Mouse (Mus musculus) heart, postnatal 0 days (tissue): Measurements from ENCODE around the gene Lrrc45. TPM values are rescaled to one million over a fixed set of nuclear protein-coding genes. Genes with fewer than 3 reads are reported as not detected.

Source experiments
- ATAC-seq: fragments of 200-750 bp; cut with Nextera tagmentation; 2 replicates; pipeline ENCODE4 v1.8.0; 2017; ENCODE audit warnings: low read depth, moderate number of reproducible peaks, moderate library complexity; ENCODE audit not compliant: insufficient read depth
- DNase-seq: peaks from one replicate; pipeline ENCODE4 v3.0.0-alpha.2; 2016; ENCODE audit warnings: low spot score
- H3K27ac ChIP-seq: fragments of 300-500 bp; sonication (generic); 2 replicates; pipeline ENCODE4 v1.5.1; 2014; ENCODE audit warnings: low read depth, mild to moderate bottlenecking
- H3K27me3 ChIP-seq: fragments of 300-500 bp; sonication (generic); 2 replicates; pipeline ENCODE4 v1.6.1; 2014; ENCODE audit warnings: low read length, mixed read lengths; ENCODE audit not compliant: control insufficient read depth, insufficient read depth
- H3K36me3 ChIP-seq: fragments of 300-500 bp; sonication (generic); replicated peaks from 2 replicates; pipeline ENCODE4 v1.6.1; 2014; ENCODE audit warnings: low read length, mixed read lengths; ENCODE audit not compliant: control insufficient read depth, insufficient read depth
- H3K4me1 ChIP-seq: fragments of 300-500 bp; sonication (generic); 2 replicates; pipeline ENCODE4 v1.6.1; 2014; ENCODE audit warnings: antibody characterized with exemption; ENCODE audit not compliant: control insufficient read depth, insufficient read depth
- H3K4me2 ChIP-seq: fragments of 300-500 bp; sonication (generic); 2 replicates; pipeline ENCODE4 v1.6.1; 2014; ENCODE audit warnings: low read depth, mild to moderate bottlenecking, low read length, moderate library complexity
- H3K4me3 ChIP-seq: fragments of 300-500 bp; sonication (generic); 2 replicates; pipeline ENCODE4 v1.5.1; 2014; ENCODE audit warnings: low read depth, low read length
- H3K9ac ChIP-seq: fragments of 300-500 bp; sonication (generic); replicated peaks from 2 replicates; pipeline ENCODE4 v1.6.1; 2014; ENCODE audit warnings: low read depth, low read length, mixed read lengths
- H3K9me3 ChIP-seq: fragments of 300-500 bp; sonication (generic); replicated peaks from 2 replicates; pipeline ENCODE4 v1.6.1; 2016; ENCODE audit warnings: low read length; ENCODE audit not compliant: control insufficient read depth
- CTCF ChIP-seq: IDR thresholded peaks from 2 replicates; pipeline ENCODE4 v1.5.1; 2016; ENCODE audit warnings: antibody characterized with exemption, control low read depth, low read depth
- EP300 ChIP-seq: IDR thresholded peaks from 2 replicates; pipeline ENCODE4 v1.6.1; 2016; ENCODE audit warnings: antibody characterized with exemption, low read depth
- WGBS: fragments of 180-500 bp; shearing (Covaris S2); extraction: QIAGEN DNeasy Blood & Tissue Kit; methylation state at CpG from one replicate; pipeline ENCODE4 v1.1.7; 2014; 5-methylcytosine and 5-hydroxymethylcytosine counted together
- polyA plus RNA-seq: library from polyadenylated mRNA; unstranded; fragments of >200 nt; fragmentation: Nextera tagmentation; extraction: Ambion mirVana; gene quantifications from 2 replicates; pipeline ENCODE4 v1.2.1, GENCODE M21; 2015
- total RNA-seq: library from RNA; depleted of rRNA; stranded (reverse); fragments of >200 nt; gene quantifications from 2 replicates; pipeline ENCODE4 v1.2.3, GENCODE M21; 2014; ENCODE audit warnings: low replicate concordance

Lrrc45 gene
- total and polyA plus RNA-seq, 2 experiments from 2014 or later = 12.4 to 28.3 TPM

DNA sequence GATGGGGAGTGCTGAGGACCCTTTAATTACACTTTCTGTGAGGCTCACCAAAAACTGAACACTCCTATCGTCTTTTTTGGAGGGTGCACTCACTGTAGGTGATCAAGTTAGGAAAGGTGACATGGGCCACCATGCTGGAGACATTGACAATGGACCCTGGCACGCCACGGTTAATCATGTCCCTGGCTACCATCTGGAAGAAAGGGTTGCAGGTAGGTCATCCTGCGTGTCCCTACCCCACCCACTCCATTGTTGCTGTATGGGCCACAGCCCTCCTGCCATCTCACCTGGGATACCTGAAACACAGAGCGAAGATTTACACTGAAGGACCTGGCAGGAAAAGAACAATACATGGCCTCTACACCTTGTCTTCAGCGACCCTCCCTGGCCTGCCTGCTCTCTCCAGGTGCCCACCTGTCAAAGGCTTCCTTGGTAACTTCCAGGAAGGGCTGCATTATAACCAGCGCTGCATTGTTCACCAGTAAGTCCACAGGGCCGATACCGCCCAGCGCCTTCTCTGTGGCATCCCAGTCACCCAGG is 16.7 kb downstream of the Lrrc45 start:
- Histone ChIP-seq H3K9ac (no peak overlapping the region), H3K9me3 (no peaks in the 10 kb centered on the region), H3K4me3 (no peak overlapping the region), H3K36me3 (no peaks in the 10 kb centered on the region), H3K4me2 (no peak overlapping the region), H3K4me1 (0 out of 2 replicates have a peak, but pooled peaks cover 2% of the 10 kb centered on the region), H3K27ac (no peak overlapping the region), H3K27me3 (peaks cover 6% of the 10 kb centered on the region; the same call in 1 of the 2 replicates)
- DNase-seq = no peak
- TF ChIP-seq CTCF (no peak), EP300 (no peak)
- ATAC-seq = no peak
- 85% methylated on average over 10 of the region's 10 CpGs for WGBS

DNA sequence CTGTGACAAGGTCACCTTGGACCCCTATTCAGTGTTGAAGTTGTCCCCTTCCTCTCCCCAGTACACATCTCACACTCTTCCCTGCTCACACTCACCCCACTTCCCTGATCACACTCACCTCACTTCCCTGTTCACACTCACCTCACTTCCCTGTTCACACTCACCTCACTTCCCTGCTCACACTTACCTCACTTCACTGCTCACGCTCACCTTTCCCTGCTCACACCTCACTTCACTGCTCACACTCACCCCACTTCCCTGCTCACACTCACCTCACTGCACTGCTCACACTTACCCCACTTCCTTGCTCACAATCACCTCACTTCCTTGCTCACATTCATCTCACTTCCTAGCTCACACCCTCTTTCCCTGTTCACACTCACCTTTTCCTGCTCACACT is 17.7 kb downstream of the Lrrc45 start:
- H3K27ac ChIP-seq = no peak overlapping the region
- no peak overlapping the region for H3K4me3 ChIP-seq
- no peak overlapping the region for H3K4me2 ChIP-seq
- 83% methylated on average over 1 of the region's 1 CpGs for WGBS
- no peaks in the 10 kb centered on the region for H3K36me3 ChIP-seq
- no peaks in the 10 kb centered on the region for H3K9me3 ChIP-seq
- no peaks in the 10 kb centered on the region; the same call in 1 of the 2 replicates for H3K27me3 ChIP-seq
- ATAC-seq (no peak), DNase-seq (no peak)
- no peak overlapping the region for H3K9ac ChIP-seq
- H3K4me1 ChIP-seq = 0 out of 2 replicates have a peak, but pooled peaks cover 2% of the 10 kb centered on the region
- TF ChIP-seq CTCF (no peak), EP300 (no peak)

DNA sequence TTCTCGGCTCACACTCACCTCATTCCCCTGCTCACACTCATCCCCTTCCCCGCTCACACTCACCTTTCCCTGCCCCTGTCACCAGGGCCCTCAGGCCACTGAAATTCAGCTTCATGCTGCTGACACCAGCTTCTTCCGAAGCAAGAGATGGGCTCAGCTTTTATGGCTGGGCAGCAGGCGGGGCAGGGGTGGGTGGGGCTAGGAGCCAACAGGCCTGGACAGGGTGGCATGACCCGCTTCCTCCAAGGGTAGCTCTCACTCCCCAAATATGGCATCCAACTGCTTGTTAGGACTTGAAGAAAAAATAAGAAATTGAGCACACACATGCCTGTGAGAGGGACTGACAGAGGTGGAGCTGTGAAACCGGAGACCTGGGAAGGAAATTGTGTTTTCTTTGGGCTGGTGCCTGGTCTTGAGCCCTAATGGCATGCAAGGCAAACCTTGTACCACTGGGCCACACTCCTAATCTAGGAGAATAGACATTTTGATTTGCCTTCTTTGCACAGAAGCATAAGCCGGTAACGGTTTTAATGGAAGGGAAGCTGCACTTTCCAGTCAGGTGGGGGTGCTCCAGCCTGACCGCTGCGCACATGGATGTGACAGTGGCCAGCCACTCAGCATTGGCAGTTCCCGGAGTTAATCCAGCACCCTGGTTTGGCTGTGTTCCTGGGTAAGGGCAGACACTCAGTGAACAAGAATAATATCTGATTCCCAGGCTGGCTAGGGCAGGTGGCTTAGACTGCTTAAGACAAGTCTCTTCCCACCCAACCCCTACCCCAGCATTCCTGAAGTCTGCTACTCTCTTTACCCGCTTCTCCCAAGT is 18.3 kb downstream of the Lrrc45 start, which contains the start of gene Cbr2:
Gene Cbr2 (minus strand): TSS at position 257 of the 823 bp plus-strand sequence.
- no peak within 1 kb of the TSS for H3K27ac ChIP-seq

DNA sequence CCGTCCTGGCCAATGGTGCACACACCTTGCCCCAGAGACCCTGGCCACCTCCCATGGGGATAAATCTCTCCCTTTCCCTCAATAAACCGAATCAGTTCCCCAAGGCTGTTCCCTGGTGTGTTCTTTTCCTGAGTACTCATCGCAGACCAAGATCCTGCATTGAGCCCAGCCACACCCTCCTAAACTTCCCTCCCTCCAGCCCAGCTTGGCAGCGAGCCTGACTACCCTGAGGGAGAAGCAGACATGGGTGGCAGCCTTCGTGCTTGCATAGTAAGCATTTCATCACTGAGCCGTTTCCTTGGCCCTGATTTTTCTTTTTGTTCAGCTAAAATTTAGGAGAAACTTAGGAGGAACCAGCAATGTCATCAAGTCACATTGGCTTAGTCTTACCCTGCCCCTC is 19.8 kb downstream of the Lrrc45 start:
- H3K9ac ChIP-seq = no peak overlapping the region
- H3K4me2 ChIP-seq = no peak overlapping the region
- 39% methylated on average over 6 of the region's 6 CpGs for WGBS
- H3K4me1 ChIP-seq = 0 out of 2 replicates have a peak, but pooled peaks cover 2% of the 10 kb centered on the region
- ATAC-seq = no peak
- TF ChIP-seq EP300 (no peak), CTCF (no peak)
- no peaks in the 10 kb centered on the region; the same call in 1 of the 2 replicates for H3K27me3 ChIP-seq
- no peaks in the 10 kb centered on the region for H3K36me3 ChIP-seq
- no peak overlapping the region for H3K27ac ChIP-seq
- H3K9me3 ChIP-seq = no peaks in the 10 kb centered on the region
- DNase-seq = no peak
- no peak overlapping the region for H3K4me3 ChIP-seq

More for the DNA sequence above, 18.3 kb downstream of the Lrrc45 start, which contains the start of gene Cbr2:
- Histone ChIP-seq H3K9me3 (no peaks in the 10 kb centered on the region), H3K4me3 (no peak within 1 kb of the TSS), H3K27me3 (no peaks in the 10 kb centered on the region; the same call in 1 of the 2 replicates), H3K9ac (no peak within 1 kb of the TSS), H3K4me1 (0 out of 2 replicates have a peak, but pooled peaks cover 2% of the 10 kb centered on the region), H3K36me3 (no peaks in the 10 kb centered on the region), H3K4me2 (no peak within 1 kb of the TSS)
- peak; percentile 60 for ATAC-seq
- DNase-seq = no peak
- TF ChIP-seq EP300 (no peak), CTCF (0 out of 2 replicates have a peak, but pooled peaks have one; percentile 11)
- 58% methylated on average over 12 of the region's 12 CpGs for WGBS

DNA sequence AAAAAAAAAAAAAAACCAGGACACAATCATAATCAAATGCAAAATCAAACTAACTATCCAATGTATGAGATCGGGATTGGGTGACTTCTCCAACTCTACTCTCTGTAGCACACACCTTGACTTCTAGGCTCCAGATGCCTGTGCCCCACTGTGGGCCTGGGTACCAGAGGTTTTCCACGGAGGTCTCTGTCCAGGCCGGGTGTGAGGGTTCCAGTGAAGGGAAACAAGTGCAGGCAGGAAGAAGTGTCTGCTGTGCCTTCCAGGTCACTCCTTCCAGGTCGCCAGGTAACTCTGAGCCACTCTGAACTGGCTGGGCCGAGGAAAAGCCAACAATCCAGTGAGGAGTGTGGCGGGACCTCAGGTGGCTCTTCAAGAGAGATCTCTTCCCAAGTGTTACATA is 22.7 kb downstream of the Lrrc45 start:
- DNase-seq (no peak), ATAC-seq (no peak)
- H3K27me3 ChIP-seq = no peaks in the 10 kb centered on the region
- H3K36me3 ChIP-seq = no peaks in the 10 kb centered on the region
- TF ChIP-seq CTCF (no peak), EP300 (no peak)
- WGBS = 57% methylated on average over 6 of the region's 6 CpGs
- no peak overlapping the region for H3K9ac ChIP-seq
- no peak overlapping the region for H3K4me2 ChIP-seq
- no peak overlapping the region for H3K4me3 ChIP-seq
- 0 out of 2 replicates have a peak, but pooled peaks cover 2% of the 10 kb centered on the region for H3K4me1 ChIP-seq
- H3K9me3 ChIP-seq = no peaks in the 10 kb centered on the region
- H3K27ac ChIP-seq = no peak overlapping the region
